Mouse (Mus musculus): Measurements from ENCODE around the gene Spata18. TPM values are rescaled to one million over a fixed set of nuclear protein-coding genes. Genes with fewer than 3 reads are reported as not detected.

Gene Spata18
- polyA plus RNA-seq (2015; fragmentation: Nextera tagmentation; extraction: Ambion mirVana), result 0.20 and 0.31 TPM in 2 replicates

- peak; percentile 52; the same call in 1 of the 2 replicates for ATAC-seq (ENCODE audit: low FRiP score, low TSS enrichment)
- WGBS, result under 1% methylated on average over 57 of the region's 57 CpGs
- Histone ChIP-seq H3K4me1 (ENCODE audit: insufficient read depth, low read length) (peaks cover 27% of the 10 kb centered on the region), H3K27ac (ENCODE audit: low read length) (no peak within 1 kb of the TSS), H3K36me3 (ENCODE audit: insufficient read depth, low read length) (no peaks in the 10 kb centered on the region), H3K4me3 (ENCODE audit: low read length) (peak within 1 kb of the TSS; percentile 61), H3K27me3 (ENCODE audit: insufficient read depth, low read length) (peaks cover 56% of the 10 kb centered on the region), H3K4me2 (replicated peaks; ENCODE audit: low read depth, low read length) (peak within 1 kb of the TSS; percentile 99), H3K9ac (replicated peaks; ENCODE audit: low read length) (peak within 1 kb of the TSS; percentile 61), H3K9me3 (ENCODE audit: low read length) (no peaks in the 10 kb centered on the region)
Measured at GRCm38 (mm10) chr5:73651061-73651854, at the start of gene Spata18. Gene Spata18 (plus strand): TSS chr5:73651379.

- WGBS, result 73% methylated on average over 3 of the region's 3 CpGs
- ATAC-seq (ENCODE audit: low FRiP score, low TSS enrichment), result no peak
- no peaks in the 10 kb centered on the region for H3K9me3 ChIP-seq (ENCODE audit: low read length)
Measured at GRCm38 (mm10) chr5:73602865-73603264, 48.3 kb upstream of the Spata18 start.

DNA sequence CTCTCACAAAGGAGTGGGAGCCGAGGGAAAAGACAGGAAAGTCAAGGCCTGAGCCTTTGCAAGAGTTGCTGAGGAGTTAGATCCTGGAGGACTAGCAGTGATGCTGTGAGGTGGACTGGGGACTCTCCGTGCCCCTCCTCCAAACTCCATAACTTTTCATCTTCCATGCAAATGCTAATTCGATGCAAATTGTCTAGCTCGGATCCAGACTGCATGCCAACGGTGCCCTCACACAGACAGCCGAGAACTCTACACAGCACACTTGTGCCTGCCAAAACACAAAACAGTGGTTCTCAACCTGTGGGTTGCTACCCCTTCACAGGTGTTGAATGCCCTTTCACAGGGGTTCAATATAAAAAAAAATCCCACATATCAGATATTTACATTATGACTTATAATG lies 46.6 kb upstream of the Spata18 start:
- Histone ChIP-seq H3K4me2 (replicated peaks; ENCODE audit: low read depth, low read length) (no peak overlapping the region), H3K9ac (replicated peaks; ENCODE audit: low read length) (no peak overlapping the region), H3K27me3 (ENCODE audit: insufficient read depth, low read length) (no peaks in the 10 kb centered on the region), H3K27ac (ENCODE audit: low read length) (no peak overlapping the region), H3K9me3 (ENCODE audit: low read length) (no peaks in the 10 kb centered on the region), H3K36me3 (ENCODE audit: insufficient read depth, low read length) (no peaks in the 10 kb centered on the region), H3K4me1 (ENCODE audit: insufficient read depth, low read length) (no peaks in the 10 kb centered on the region), H3K4me3 (ENCODE audit: low read length) (no peak overlapping the region)
- 91% methylated on average over 6 of the region's 6 CpGs for WGBS
- ATAC-seq (ENCODE audit: low FRiP score, low TSS enrichment), result no peak

More at GRCm38 (mm10) chr5:73602865-73603264, 48.3 kb upstream of the Spata18 start:
- H3K27ac ChIP-seq (ENCODE audit: low read length), result no peak overlapping the region
- H3K36me3 ChIP-seq (ENCODE audit: insufficient read depth, low read length), result no peaks in the 10 kb centered on the region
- H3K4me2 ChIP-seq (replicated peaks; ENCODE audit: low read depth, low read length), result no peak overlapping the region
- H3K9ac ChIP-seq (replicated peaks; ENCODE audit: low read length), result no peak overlapping the region
- no peak overlapping the region for H3K4me3 ChIP-seq (ENCODE audit: low read length)
- H3K27me3 ChIP-seq (ENCODE audit: insufficient read depth, low read length), result no peaks in the 10 kb centered on the region
- no peaks in the 10 kb centered on the region for H3K4me1 ChIP-seq (ENCODE audit: insufficient read depth, low read length)

- H3K36me3 ChIP-seq (ENCODE audit: insufficient read depth, low read length), result no peaks in the 10 kb centered on the region
- no peak for ATAC-seq (ENCODE audit: low FRiP score, low TSS enrichment)
- H3K4me2 ChIP-seq (replicated peaks; ENCODE audit: low read depth, low read length), result no peak overlapping the region
- 76% methylated on average over 6 of the region's 6 CpGs for WGBS
- no peaks in the 10 kb centered on the region for H3K9me3 ChIP-seq (ENCODE audit: low read length)
- H3K4me1 ChIP-seq (ENCODE audit: insufficient read depth, low read length), result no peaks in the 10 kb centered on the region
- no peak overlapping the region for H3K4me3 ChIP-seq (ENCODE audit: low read length)
- no peak overlapping the region for H3K9ac ChIP-seq (replicated peaks; ENCODE audit: low read length)
- H3K27me3 ChIP-seq (ENCODE audit: insufficient read depth, low read length), result no peaks in the 10 kb centered on the region
- no peak overlapping the region for H3K27ac ChIP-seq (ENCODE audit: low read length)
Measured at GRCm38 (mm10) chr5:73604964-73605363, 46.2 kb upstream of the Spata18 start.

- 95% methylated on average over 4 of the region's 4 CpGs for WGBS
- Histone ChIP-seq H3K27me3 (ENCODE audit: insufficient read depth, low read length) (no peaks in the 10 kb centered on the region), H3K4me1 (ENCODE audit: insufficient read depth, low read length) (no peaks in the 10 kb centered on the region), H3K27ac (ENCODE audit: low read length) (no peak overlapping the region), H3K36me3 (ENCODE audit: insufficient read depth, low read length) (no peaks in the 10 kb centered on the region), H3K9me3 (ENCODE audit: low read length) (no peaks in the 10 kb centered on the region), H3K4me2 (replicated peaks; ENCODE audit: low read depth, low read length) (no peak overlapping the region), H3K4me3 (ENCODE audit: low read length) (no peak overlapping the region), H3K9ac (replicated peaks; ENCODE audit: low read length) (no peak overlapping the region)
- ATAC-seq (ENCODE audit: low FRiP score, low TSS enrichment), result no peak
Measured at GRCm38 (mm10) chr5:73611071-73611470, 40.1 kb upstream of the Spata18 start.

DNA sequence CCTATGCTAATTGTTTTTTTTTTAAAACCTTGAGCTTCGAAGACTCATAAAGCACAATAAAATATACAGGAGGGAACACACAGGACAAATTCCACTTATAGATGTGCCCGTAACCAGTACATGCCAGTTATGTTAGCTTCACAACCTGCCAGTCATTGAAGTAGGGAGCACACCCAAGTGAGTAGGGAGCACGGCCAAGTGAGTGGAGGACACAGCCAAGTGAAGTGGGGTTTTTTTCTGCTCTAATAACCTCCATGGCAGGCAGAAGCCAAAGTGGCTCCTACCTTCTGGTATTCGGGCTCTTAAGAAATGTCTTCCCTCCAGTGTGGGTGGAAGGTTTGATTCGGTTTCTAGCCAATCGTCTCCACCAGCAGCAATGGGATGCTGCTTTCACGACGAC lies 37.9 kb upstream of the Spata18 start:
- no peaks in the 10 kb centered on the region for H3K27me3 ChIP-seq (ENCODE audit: insufficient read depth, low read length)
- ATAC-seq (ENCODE audit: low FRiP score, low TSS enrichment), result no peak
- no peak overlapping the region for H3K27ac ChIP-seq (ENCODE audit: low read length)
- no peak overlapping the region for H3K9ac ChIP-seq (replicated peaks; ENCODE audit: low read length)
- H3K36me3 ChIP-seq (ENCODE audit: insufficient read depth, low read length), result no peaks in the 10 kb centered on the region
- WGBS, result 77% methylated on average over 8 of the region's 8 CpGs
- H3K4me1 ChIP-seq (ENCODE audit: insufficient read depth, low read length), result no peaks in the 10 kb centered on the region
- no peak overlapping the region for H3K4me3 ChIP-seq (ENCODE audit: low read length)
- no peaks in the 10 kb centered on the region for H3K9me3 ChIP-seq (ENCODE audit: low read length)
- no peak overlapping the region for H3K4me2 ChIP-seq (replicated peaks; ENCODE audit: low read depth, low read length)

GRCm38 (mm10) chr5:73615211-73615610 lies 36.0 kb upstream of the Spata18 start:
- no peaks in the 10 kb centered on the region for H3K36me3 ChIP-seq (ENCODE audit: insufficient read depth, low read length)
- H3K4me1 ChIP-seq (ENCODE audit: insufficient read depth, low read length), result no peaks in the 10 kb centered on the region
- H3K27me3 ChIP-seq (ENCODE audit: insufficient read depth, low read length), result no peaks in the 10 kb centered on the region
- no peak overlapping the region for H3K9ac ChIP-seq (replicated peaks; ENCODE audit: low read length)
- no peak overlapping the region for H3K4me2 ChIP-seq (replicated peaks; ENCODE audit: low read depth, low read length)
- H3K4me3 ChIP-seq (ENCODE audit: low read length), result no peak overlapping the region
- WGBS, result 61% methylated on average over 7 of the region's 7 CpGs
- ATAC-seq (ENCODE audit: low FRiP score, low TSS enrichment), result no peak
- no peak overlapping the region for H3K27ac ChIP-seq (ENCODE audit: low read length)
- H3K9me3 ChIP-seq (ENCODE audit: low read length), result no peaks in the 10 kb centered on the region

DNA sequence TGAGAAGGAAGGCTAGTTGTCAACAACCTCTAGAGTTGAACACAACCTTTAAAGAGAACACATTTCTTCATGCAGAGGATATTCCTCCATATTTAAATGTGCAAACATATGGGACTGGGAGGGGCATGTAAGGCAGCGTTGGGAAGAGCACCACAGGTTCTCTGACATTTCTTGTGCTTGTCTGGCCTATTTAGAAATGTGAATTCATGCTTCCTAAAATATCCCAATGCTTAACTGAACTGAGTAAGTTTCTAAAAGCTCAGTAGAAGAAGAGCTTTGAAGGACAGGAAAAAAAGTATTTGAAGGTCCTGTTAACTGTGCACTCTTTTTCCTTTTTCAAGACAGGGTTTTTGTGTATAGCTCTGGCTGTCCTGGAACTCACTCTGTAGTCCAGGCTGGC lies 32.2 kb upstream of the Spata18 start:
- Histone ChIP-seq H3K27me3 (ENCODE audit: insufficient read depth, low read length) (no peaks in the 10 kb centered on the region), H3K9me3 (ENCODE audit: low read length) (no peaks in the 10 kb centered on the region), H3K27ac (ENCODE audit: low read length) (no peak overlapping the region), H3K9ac (replicated peaks; ENCODE audit: low read length) (no peak overlapping the region), H3K4me3 (ENCODE audit: low read length) (no peak overlapping the region), H3K4me2 (replicated peaks; ENCODE audit: low read depth, low read length) (no peak overlapping the region), H3K4me1 (ENCODE audit: insufficient read depth, low read length) (no peaks in the 10 kb centered on the region), H3K36me3 (ENCODE audit: insufficient read depth, low read length) (no peaks in the 10 kb centered on the region)
- ATAC-seq (ENCODE audit: low FRiP score, low TSS enrichment), result no peak
- WGBS, result 87% methylated on average over 1 of the region's 1 CpGs

- no peaks in the 10 kb centered on the region for H3K36me3 ChIP-seq (ENCODE audit: insufficient read depth, low read length)
- H3K4me1 ChIP-seq (ENCODE audit: insufficient read depth, low read length), result no peaks in the 10 kb centered on the region
- H3K4me2 ChIP-seq (replicated peaks; ENCODE audit: low read depth, low read length), result no peak overlapping the region
- H3K4me3 ChIP-seq (ENCODE audit: low read length), result no peak overlapping the region
- ATAC-seq (ENCODE audit: low FRiP score, low TSS enrichment), result no peak
- no peak overlapping the region for H3K27ac ChIP-seq (ENCODE audit: low read length)
- 66% methylated on average over 1 of the region's 1 CpGs for WGBS
- H3K9ac ChIP-seq (replicated peaks; ENCODE audit: low read length), result no peak overlapping the region
- H3K27me3 ChIP-seq (ENCODE audit: insufficient read depth, low read length), result no peaks in the 10 kb centered on the region
- H3K9me3 ChIP-seq (ENCODE audit: low read length), result no peaks in the 10 kb centered on the region
Measured at GRCm38 (mm10) chr5:73625505-73625904, 25.7 kb upstream of the Spata18 start.

- H3K4me1 ChIP-seq (ENCODE audit: insufficient read depth, low read length), result no peaks in the 10 kb centered on the region
- no peaks in the 10 kb centered on the region for H3K9me3 ChIP-seq (ENCODE audit: low read length)
- no peak overlapping the region for H3K27ac ChIP-seq (ENCODE audit: low read length)
- H3K9ac ChIP-seq (replicated peaks; ENCODE audit: low read length), result no peak overlapping the region
- 86% methylated on average over 7 of the region's 7 CpGs for WGBS
- H3K27me3 ChIP-seq (ENCODE audit: insufficient read depth, low read length), result no peaks in the 10 kb centered on the region
- no peak overlapping the region for H3K4me2 ChIP-seq (replicated peaks; ENCODE audit: low read depth, low read length)
- H3K4me3 ChIP-seq (ENCODE audit: low read length), result no peak overlapping the region
- H3K36me3 ChIP-seq (ENCODE audit: insufficient read depth, low read length), result no peaks in the 10 kb centered on the region
- ATAC-seq (ENCODE audit: low FRiP score, low TSS enrichment), result no peak
Measured at GRCm38 (mm10) chr5:73626842-73627241, 24.3 kb upstream of the Spata18 start.

All from kidney, embryonic 16.5 days (tissue).